Mouse (Mus musculus) adrenal gland, postnatal 14 days (tissue): ENCODE results near the gene Cabp1. TPM values are rescaled to one million over a fixed set of nuclear protein-coding genes. Genes with fewer than 3 reads are reported as not detected.

ENCODE experiments used
- DNase-seq: peaks from one replicate; pipeline ENCODE4 v3.0.0; 2021; ENCODE audit warnings: mixed read lengths
- total RNA-seq: library from RNA; stranded (reverse); gene quantifications from 2 replicates; pipeline ENCODE4 v1.2.3, GENCODE M21; 2021

The Cabp1 gene
- total RNA-seq, 1 experiment from 2014 or later, result 9.9 TPM

- peak; percentile 48 for DNase-seq
Measured at GRCm38 (mm10) chr5:115210380-115210779, 16.2 kb upstream of the Cabp1 start.

- DNase-seq, result peak; percentile 1
Measured at GRCm38 (mm10) chr5:115208601-115209000, 14.4 kb upstream of the Cabp1 start.

GRCm38 (mm10) chr5:115207892-115208291 is 13.7 kb upstream of the Cabp1 start:
- DNase-seq, result peak; percentile 1

DNA sequence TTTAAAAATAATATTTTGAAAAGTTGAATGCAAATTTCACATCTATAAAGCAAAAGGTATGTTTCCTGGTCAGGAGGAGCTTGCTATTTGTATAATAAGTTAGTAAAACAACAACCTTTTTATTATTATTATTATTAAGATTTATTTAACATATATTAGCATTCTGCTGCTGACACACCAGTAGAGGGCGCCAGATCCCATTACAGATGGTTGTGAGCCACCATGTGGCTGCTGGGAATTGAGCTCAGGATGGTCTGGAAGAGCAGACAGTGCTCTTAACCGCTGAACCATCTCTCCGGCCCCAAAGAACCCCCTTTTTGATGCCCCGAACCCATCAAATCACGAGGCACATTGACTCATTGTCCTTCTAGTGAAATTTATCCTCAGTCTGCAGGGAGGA is 13.1 kb upstream of the Cabp1 start:
- peak; percentile 1 for DNase-seq

GRCm38 (mm10) chr5:115204562-115205311 is 10.6 kb upstream of the Cabp1 start:
- peak; percentile 32 for DNase-seq

- DNase-seq, result peak; percentile 10
Measured at GRCm38 (mm10) chr5:115203735-115204561, 9.8 kb upstream of the Cabp1 start.

DNA sequence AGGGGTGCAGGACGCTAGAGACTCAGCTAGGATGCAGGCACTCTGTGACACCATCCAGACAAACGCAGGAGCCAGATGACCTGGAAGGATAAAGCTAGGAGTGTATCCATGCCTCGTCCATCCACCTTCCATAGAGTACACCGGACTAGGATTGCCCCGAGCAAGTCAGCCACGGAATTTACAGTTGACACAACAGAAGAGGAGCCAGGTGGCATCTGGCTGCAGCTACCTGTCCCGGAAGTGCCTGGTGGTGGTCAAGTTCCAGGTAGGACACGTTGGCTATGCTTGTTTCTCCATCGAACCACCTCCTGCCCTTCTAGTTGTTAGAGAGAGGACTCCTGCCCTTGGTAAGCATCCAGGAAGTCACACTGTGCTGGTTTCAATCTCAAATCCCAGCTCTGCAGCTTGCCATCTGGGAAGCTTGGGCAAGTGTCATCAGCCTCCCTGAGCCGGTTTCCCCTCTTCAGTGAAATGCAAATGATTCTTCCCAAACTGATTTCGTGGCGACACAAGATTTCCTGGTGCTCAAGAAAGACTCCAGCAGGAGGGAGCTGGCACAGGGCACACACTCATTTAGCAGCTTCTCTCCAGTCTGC is 543 bp upstream of the Cabp1 start:
- DNase-seq, result peak; percentile 3

DNA sequence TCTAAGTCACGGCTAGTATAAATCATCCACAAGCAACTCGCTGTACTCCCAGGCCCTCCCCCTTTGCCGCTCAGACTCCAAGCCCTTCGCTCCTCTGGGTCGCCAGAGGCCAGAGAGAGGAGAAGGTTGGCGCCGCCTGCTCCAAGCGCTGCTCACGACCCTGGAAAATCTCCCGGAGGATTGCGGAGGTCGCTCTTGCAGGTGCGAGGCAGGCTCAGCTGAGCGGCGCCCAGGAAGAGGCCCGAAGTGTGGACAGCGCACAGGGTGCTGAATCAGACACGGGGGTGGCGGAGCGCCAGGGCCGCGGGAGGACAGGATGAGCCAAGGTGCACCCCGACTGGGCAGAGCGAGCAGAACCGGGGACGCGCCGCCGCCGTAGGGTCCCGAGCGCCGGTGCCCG is 955 bp downstream of the Cabp1 start:
- peak; percentile 92 for DNase-seq

GRCm38 (mm10) chr5:115192828-115193195 is 1.4 kb downstream of the Cabp1 start:
- peak; percentile 47 for DNase-seq

DNA sequence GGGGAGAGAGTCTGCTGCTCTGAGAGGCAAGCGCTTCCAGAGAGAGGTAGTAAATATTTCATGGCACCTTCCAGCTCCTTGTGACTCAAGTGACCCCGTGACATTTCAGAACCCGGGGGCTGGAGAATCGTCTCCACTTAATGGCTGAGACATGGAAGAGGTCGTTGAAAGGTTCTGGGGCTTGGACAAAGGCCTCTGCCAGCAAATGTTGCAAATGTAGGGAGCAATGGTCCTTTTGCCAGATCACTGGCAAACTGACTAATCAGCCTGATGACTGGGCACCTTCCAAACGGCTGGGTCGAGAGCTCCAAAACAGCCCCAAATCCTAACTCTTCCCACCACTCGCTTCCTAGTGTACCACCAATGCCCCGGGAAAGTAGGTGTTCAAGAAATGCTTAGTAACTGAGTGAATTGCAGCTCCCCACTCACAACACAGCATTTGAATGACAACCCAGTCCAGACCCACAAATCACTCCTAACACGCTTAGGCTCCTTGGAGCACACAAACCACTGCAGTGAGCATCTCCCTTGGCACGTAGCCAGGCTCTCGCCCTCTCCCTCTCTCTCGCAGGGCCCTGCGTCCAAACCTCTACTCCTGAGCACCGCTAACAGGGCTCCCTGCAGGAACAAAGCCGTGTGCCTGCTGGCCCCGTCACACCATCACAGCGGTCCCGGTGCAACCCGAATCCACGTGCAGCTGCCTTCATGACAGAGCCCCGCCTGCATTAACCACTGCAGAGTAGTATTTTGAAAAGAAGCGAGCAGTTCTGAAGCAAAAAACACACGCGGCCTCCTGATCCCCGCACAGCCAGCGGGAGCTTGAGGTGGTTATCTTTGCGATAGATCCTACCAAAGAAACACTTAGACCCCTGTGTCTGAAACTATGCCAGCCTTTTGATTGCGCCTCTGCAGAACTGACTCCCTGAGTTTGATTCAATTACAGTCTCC is 2.0 kb downstream of the Cabp1 start:
- DNase-seq, result peak; percentile 44

DNA sequence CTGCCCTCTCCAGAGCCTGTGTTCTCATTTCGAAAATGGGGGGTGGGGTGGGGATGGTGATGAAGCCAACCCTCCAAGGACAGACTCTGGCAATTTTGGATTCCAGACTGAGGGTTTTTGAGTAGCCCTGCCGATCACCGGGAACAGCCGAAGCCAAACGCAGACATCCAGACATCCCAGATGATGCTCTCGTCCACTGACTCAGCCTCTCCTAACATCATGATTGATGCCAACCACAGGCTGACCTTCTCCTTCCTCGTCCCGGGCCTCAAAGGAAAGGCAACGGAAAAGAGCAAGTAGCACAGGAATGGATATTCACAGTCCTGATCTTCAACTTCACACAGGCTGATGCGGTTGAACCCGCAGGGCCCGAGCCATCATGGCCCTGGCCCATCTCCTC is 4.1 kb downstream of the Cabp1 start:
- peak; percentile 64 for DNase-seq

GRCm38 (mm10) chr5:115188824-115189223 is 5.4 kb downstream of the Cabp1 start:
- peak; percentile 66 for DNase-seq

DNA sequence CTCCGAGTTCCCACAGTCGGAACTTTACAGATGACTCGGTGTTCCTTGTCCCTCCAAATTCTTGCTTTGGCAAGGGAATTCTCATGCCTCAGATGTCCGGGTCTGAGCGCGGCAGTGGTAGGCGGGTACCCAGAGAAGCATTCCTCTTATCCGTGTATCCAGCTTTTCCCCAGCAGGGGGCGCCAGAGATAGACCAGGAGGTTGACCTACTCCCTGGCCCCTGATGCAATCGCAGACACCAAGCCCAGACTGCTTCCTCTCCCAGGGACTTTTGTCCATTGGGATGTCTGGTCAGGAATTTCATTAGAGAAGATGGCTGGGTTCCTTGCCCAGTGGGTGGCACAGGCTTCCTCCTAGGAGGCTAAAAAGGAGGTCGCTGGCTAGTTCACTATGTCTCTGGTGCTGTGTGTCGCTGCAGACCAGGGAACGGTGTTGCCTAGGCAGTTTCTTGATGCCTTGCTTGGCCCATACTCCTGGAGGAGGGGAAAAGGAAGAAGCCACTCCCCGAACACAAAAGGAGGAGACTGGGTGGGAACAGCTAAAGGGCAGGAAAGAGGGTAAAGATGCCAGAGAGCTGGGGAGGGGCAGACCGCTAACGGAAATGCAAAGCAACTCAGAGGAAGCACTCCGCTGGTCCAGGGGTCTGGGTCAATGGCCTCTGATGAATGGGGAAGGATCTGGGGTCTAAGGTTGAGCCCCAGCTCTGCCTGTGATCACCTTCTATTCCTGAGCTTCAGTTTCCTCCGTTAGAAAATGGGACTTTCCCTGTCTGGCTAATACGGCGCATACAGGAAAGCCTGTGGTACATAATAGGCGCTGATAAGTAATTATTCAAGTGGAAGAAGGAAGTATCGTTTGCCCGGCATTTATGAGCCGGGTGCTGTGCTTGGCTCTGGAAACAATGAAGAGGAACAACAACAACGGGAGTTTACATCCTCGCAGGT is 6.7 kb downstream of the Cabp1 start:
- peak; percentile 98 for DNase-seq

- DNase-seq, result peak; percentile 19
Measured at GRCm38 (mm10) chr5:115186371-115187073, 7.7 kb downstream of the Cabp1 start.

- DNase-seq, result peak; percentile 63
Measured at GRCm38 (mm10) chr5:115184726-115185125, 9.5 kb downstream of the Cabp1 start.

DNA sequence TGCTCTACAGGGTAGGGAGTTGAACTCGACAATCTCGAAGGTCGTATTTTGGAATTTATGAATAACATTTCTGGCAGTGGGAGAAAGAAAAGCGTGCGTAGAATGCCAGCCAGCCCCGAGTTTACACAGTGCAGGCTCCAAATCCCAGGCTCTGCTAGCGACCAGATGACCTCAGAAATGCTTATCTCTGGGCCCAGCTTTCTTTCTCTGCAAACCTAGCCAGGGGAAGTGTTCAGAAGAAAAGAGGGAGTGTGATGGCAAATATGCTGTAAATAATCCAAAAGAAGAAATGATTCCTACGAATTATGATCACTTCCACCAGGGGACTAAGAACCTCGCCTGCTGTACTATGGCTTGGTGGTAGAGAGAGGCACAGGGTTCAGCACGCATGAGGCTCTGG is 10.7 kb downstream of the Cabp1 start:
- DNase-seq, result no peak

GRCm38 (mm10) chr5:115182925-115183324 is 11.3 kb downstream of the Cabp1 start:
- no peak for DNase-seq

DNA sequence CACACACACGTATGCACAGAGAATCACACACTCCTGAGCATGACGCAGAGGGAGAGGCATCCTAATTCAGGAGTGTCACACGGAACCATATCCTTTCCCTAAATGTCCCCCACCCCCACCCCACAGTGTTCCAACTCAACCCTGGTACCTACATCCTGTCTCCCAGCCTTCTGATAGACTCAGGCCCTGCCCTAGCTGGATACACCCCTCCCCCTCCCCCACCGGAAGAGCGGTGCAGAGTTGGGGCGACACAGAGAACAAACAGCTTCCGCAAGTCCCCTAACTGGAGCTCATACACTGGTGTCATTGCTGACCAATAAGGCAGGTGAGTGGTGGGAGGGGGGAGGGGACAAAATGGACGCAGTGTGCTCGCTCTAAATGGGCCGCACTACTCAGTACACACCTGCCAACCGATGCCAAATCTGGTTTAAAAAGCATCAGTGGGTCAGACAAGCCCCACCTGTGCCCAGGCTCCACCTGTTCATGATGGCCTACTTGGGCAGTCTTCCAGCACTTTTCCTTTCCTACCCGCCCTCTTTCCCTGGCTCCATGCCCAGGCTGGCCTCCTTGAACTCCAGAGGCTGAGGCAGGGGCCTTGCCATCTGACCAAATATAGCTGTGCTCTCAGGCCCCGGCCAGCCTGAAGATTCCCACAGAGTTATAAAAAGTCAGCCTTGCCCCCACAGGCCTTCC is 12.8 kb downstream of the Cabp1 start:
- peak; percentile 71 for DNase-seq

- DNase-seq, result no peak
Measured at GRCm38 (mm10) chr5:115179596-115179995, 14.6 kb downstream of the Cabp1 start.
